Mouse (Mus musculus): ENCODE measurements around the gene Fbxw14. TPM values are rescaled to one million over a fixed set of nuclear protein-coding genes. Genes with fewer than 3 reads are reported as not detected.
"Not testable (repeated sequence)": the region's sequence is repeated elsewhere in the genome, so short reads cannot be mapped to it uniquely, and the experiment has no call there.

Gene Fbxw14
- total RNA-seq (2014; fragmentation: Nextera tagmentation) (not detected in 2 replicates), total RNA-seq (2017) (not detected in 2 replicates)

DNA sequence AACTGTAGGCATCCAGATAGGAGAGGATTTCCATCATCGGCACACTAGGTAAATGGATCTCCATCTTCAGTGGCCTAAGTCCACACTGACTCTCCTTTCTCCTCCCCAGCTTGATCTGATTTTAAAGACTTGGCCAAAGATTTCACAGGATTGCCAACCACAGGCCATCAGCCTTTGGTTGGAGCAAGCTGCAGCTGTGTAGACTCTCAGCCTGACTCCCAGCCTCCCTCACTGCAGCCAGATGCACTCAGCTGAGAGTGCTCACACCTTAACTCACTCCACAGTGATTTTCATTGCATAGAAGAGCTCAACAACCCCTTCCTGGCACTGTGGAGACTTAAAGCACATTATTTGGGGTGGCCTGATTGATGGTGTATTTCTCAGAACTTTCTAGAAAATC is at the start of gene Fbxw14:
Gene Fbxw14 (minus strand): TSS at position 101 of the 400 bp plus-strand sequence.
- ATAC-seq (replicated peaks; ENCODE audit: low FRiP score, low TSS enrichment, poor library complexity, severe bottlenecking), result not testable (repeated sequence)

DNA sequence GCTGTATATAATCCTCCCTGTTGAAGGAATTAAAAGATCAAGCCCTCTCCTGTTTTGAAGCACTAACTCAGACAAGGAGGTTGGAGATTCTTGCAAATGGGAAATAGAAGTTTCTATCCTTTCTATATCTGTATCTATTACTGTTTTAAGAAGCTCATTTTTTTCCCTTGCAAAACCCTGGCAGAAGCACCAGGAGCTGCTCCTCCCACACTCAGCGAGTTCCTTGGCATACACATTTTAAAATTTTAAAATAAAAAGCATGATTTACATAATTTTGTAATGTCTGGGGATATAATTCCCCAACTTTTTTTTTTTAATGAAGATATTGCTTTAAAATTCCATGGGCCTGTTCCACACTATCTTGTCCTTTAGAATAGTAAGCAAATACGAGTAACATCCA is 24.4 kb downstream of the Fbxw14 start:
- no peak for ATAC-seq (replicated peaks; ENCODE audit: low FRiP score, low TSS enrichment, poor library complexity, severe bottlenecking)

DNA sequence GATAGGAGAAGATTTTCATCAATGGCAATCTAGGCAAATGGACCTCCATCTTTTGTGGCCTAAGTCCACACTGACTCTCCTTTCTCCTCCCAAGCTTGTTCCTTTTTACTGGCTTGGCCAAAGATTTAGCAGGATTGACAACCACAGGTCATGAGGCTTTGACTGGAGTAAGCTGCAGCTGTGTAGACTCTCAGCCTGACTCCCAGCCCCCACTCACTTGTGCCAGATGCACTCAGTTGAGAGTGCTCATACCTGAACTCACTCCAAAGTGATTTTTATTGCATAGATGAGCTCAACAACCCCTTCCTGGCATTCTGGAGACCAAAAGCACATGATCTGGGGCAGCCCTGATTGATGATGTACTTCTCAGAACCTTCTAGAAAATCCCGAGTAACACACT is 52.8 kb downstream of the Fbxw14 start, which contains the start of gene Fbxw20:
Gene Fbxw20 (minus strand): TSS at position 101 of the 400 bp plus-strand sequence.
- no peak for ATAC-seq (replicated peaks; ENCODE audit: low FRiP score, low TSS enrichment, poor library complexity, severe bottlenecking)

Other genes with a start within 250 kb of the Fbxw14 start
- 52.0 and 52.8 TPM in 2 replicates for gene Shisa5, start 249.1 kb downstream of the Fbxw14 start, total RNA-seq (2014; fragmentation: Nextera tagmentation)
- 37.6 and 74.5 TPM in 2 replicates for gene Shisa5, start 249.1 kb downstream of the Fbxw14 start, total RNA-seq (2017)
- gene Trex1, start 227.9 kb downstream of the Fbxw14 start, total RNA-seq (2014; fragmentation: Nextera tagmentation), result 17.1 and 29.7 TPM in 2 replicates
- 4.7 and 5.1 TPM in 2 replicates for gene Trex1, start 227.9 kb downstream of the Fbxw14 start, total RNA-seq (2017)
- gene Atrip, start 213.6 kb downstream of the Fbxw14 start, total RNA-seq (2014; fragmentation: Nextera tagmentation), result 14.9 and 26.3 TPM in 2 replicates
- gene Atrip, start 213.6 kb downstream of the Fbxw14 start, total RNA-seq (2017), result 9.8 and 19.2 TPM in 2 replicates
- gene Ccdc51, start 205.2 kb downstream of the Fbxw14 start, total RNA-seq (2014; fragmentation: Nextera tagmentation), result 12.2 and 17.1 TPM in 2 replicates
- 14.2 and 16.6 TPM in 2 replicates for gene Ccdc51, start 205.2 kb downstream of the Fbxw14 start, total RNA-seq (2017)
- 418 and 530 TPM in 2 replicates for gene Tma7, start 205.1 kb downstream of the Fbxw14 start, total RNA-seq (2014; fragmentation: Nextera tagmentation)
- 113 and 115 TPM in 2 replicates for gene Tma7, start 205.1 kb downstream of the Fbxw14 start, total RNA-seq (2017)
- gene Plxnb1, start 192.3 kb downstream of the Fbxw14 start, total RNA-seq (2014; fragmentation: Nextera tagmentation), result 1.3 TPM in 1 of 2 replicates, not detected in the other
- gene Plxnb1, start 192.3 kb downstream of the Fbxw14 start, total RNA-seq (2017), result not detected in 2 replicates
- gene Fbxw21, start 125.6 kb downstream of the Fbxw14 start, total RNA-seq (2014; fragmentation: Nextera tagmentation), result not detected in 2 replicates
- gene Fbxw21, start 125.6 kb downstream of the Fbxw14 start, total RNA-seq (2017), result not detected in 2 replicates
- gene Fbxw13, start 91.7 kb downstream of the Fbxw14 start, total RNA-seq (2014; fragmentation: Nextera tagmentation), result not detected in 2 replicates
- not detected in 2 replicates for gene Fbxw13, start 91.7 kb downstream of the Fbxw14 start, total RNA-seq (2017)
- not detected in 2 replicates for gene Fbxw20, start 52.9 kb downstream of the Fbxw14 start, total RNA-seq (2014; fragmentation: Nextera tagmentation)
- not detected in 2 replicates for gene Fbxw20, start 52.9 kb downstream of the Fbxw14 start, total RNA-seq (2017)
- not detected in 2 replicates for gene Fbxw28, start 52.0 kb upstream of the Fbxw14 start, total RNA-seq (2014; fragmentation: Nextera tagmentation)
- not detected in 2 replicates for gene Fbxw28, start 52.0 kb upstream of the Fbxw14 start, total RNA-seq (2017)
- not detected in 2 replicates for gene Fbxw22, start 116.6 kb upstream of the Fbxw14 start, total RNA-seq (2014; fragmentation: Nextera tagmentation)
- gene Fbxw22, start 116.6 kb upstream of the Fbxw14 start, total RNA-seq (2017), result not detected in 2 replicates
- not detected in 2 replicates for gene Fbxw16, start 161.5 kb upstream of the Fbxw14 start, total RNA-seq (2014; fragmentation: Nextera tagmentation)
- gene Fbxw16, start 161.5 kb upstream of the Fbxw14 start, total RNA-seq (2017), result not detected in 2 replicates
- not detected in 2 replicates for gene Fbxw19, start 208.2 kb upstream of the Fbxw14 start, total RNA-seq (2014; fragmentation: Nextera tagmentation)
- gene Fbxw19, start 208.2 kb upstream of the Fbxw14 start, total RNA-seq (2017), result not detected in 2 replicates